Mouse (Mus musculus) hindbrain, embryonic 14.5 days (tissue): Measurements from ENCODE around the gene Slc38a4. TPM values are rescaled to one million over a fixed set of nuclear protein-coding genes. Genes with fewer than 3 reads are reported as not detected.

Source experiments
- ATAC-seq: fragments of 200-750 bp; cut with Nextera tagmentation; 2 replicates; pipeline ENCODE4 v1.8.0; 2017; ENCODE audit warnings: moderate number of reproducible peaks, mild to moderate bottlenecking, moderate TSS enrichment, moderate library complexity; ENCODE audit not compliant: low FRiP score
- DNase-seq: peaks from one replicate; pipeline ENCODE4 v3.0.0-alpha.2; 2015; ENCODE audit warnings: low spot score
- H3K27ac ChIP-seq: fragments of 300-500 bp; sonication (generic); 2 replicates; pipeline ENCODE4 v1.5.1; 2014; ENCODE audit warnings: mild to moderate bottlenecking, moderate library complexity
- H3K27me3 ChIP-seq: fragments of 300-500 bp; sonication (generic); 2 replicates; pipeline ENCODE4 v1.6.1; 2014; ENCODE audit warnings: mild to moderate bottlenecking, low read length, mixed read lengths; ENCODE audit not compliant: control insufficient read depth, insufficient read depth
- H3K36me3 ChIP-seq: fragments of 300-500 bp; sonication (generic); replicated peaks from 2 replicates; pipeline ENCODE4 v1.6.1; 2014; ENCODE audit not compliant: control insufficient read depth, insufficient read depth
- H3K4me1 ChIP-seq: fragments of 300-500 bp; sonication (generic); replicated peaks from 2 replicates; pipeline ENCODE4 v1.6.1; 2014; ENCODE audit warnings: antibody characterized with exemption, low read length, mixed read lengths; ENCODE audit not compliant: control insufficient read depth, insufficient read depth
- H3K4me2 ChIP-seq: fragments of 300-500 bp; sonication (generic); replicated peaks from 2 replicates; pipeline ENCODE4 v1.6.1; 2014; ENCODE audit warnings: mild to moderate bottlenecking, moderate library complexity
- H3K4me3 ChIP-seq: fragments of 300-500 bp; sonication (generic); replicated peaks from 2 replicates; pipeline ENCODE4 v1.5.1; 2014; ENCODE audit warnings: mild to moderate bottlenecking, low read length
- H3K9ac ChIP-seq: fragments of 300-500 bp; sonication (generic); 2 replicates; pipeline ENCODE4 v1.6.1; 2014
- H3K9me3 ChIP-seq: fragments of 300-500 bp; sonication (generic); 2 replicates; pipeline ENCODE4 v1.6.1; 2016; ENCODE audit warnings: low read length; ENCODE audit not compliant: control insufficient read depth
- WGBS: fragments of 180-500 bp; shearing (Covaris S2); extraction: QIAGEN DNeasy Blood & Tissue Kit; methylation state at CpG from one replicate; pipeline ENCODE4 v1.1.7; 2014; 5-methylcytosine and 5-hydroxymethylcytosine counted together
- polyA plus RNA-seq: library from polyadenylated mRNA; unstranded; fragments of >200 nt; fragmentation: Nextera tagmentation; extraction: Ambion mirVana; gene quantifications from 2 replicates; pipeline ENCODE4 v1.2.1, GENCODE M21; 2014

Slc38a4 gene
- polyA plus RNA-seq, 1 experiment from 2014 or later, result 3.9 TPM

GRCm38 (mm10) chr15:97059071-97060041 lies 3.6 kb upstream of the Slc38a4 start:
- ATAC-seq (no peak), DNase-seq (no peak)
- no peak overlapping the region for H3K4me2 ChIP-seq
- H3K4me1 ChIP-seq, result no peaks in the 10 kb centered on the region
- H3K27me3 ChIP-seq, result no peaks in the 10 kb centered on the region
- H3K36me3 ChIP-seq, result no peaks in the 10 kb centered on the region
- peaks cover 10% of the 10 kb centered on the region for H3K9me3 ChIP-seq
- no peak overlapping the region for H3K9ac ChIP-seq
- H3K4me3 ChIP-seq, result no peak overlapping the region
- 93% methylated on average over 24 of the region's 24 CpGs for WGBS
- no peak overlapping the region for H3K27ac ChIP-seq

- peak overlapping the region; percentile 51 for H3K4me2 ChIP-seq
- H3K4me3 ChIP-seq, result peak overlapping the region; percentile 27
- H3K36me3 ChIP-seq, result no peaks in the 10 kb centered on the region
- H3K27ac ChIP-seq, result no peak overlapping the region
- ATAC-seq, result no peak
- no peaks in the 10 kb centered on the region for H3K4me1 ChIP-seq
- H3K9ac ChIP-seq, result no peak overlapping the region
- WGBS, result 44% methylated on average over 31 of the region's 31 CpGs
- peaks cover 11% of the 10 kb centered on the region; the same call in 1 of the 2 replicates for H3K27me3 ChIP-seq
- DNase-seq, result no peak
- peaks cover 13% of the 10 kb centered on the region for H3K9me3 ChIP-seq
These were observed 828 bp downstream of the Slc38a4 start for GRCm38 (mm10) chr15:97054767-97055489.

DNA sequence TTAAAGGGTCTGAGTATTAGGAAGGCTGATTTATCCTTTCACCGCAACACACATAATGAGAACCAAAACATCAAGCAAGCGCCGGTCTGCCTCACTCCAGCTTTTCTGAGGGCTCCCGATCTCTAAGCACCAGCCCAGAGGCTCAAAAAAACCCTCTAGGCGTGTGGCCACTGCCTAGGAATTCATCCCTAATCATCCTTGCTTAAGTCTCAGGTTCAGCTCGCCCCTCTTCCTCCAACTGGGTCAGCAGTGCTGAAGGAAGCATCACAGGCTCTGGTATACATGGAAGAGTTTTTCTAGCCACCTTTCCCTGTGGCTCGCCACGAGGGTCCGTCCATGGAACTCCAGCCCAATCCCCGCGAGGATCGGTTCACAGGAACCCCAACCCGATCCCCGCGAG lies 1.6 kb downstream of the Slc38a4 start:
- Histone ChIP-seq H3K36me3 (no peaks in the 10 kb centered on the region), H3K9ac (no peak overlapping the region), H3K4me1 (no peaks in the 10 kb centered on the region), H3K27me3 (peaks cover 11% of the 10 kb centered on the region; the same call in 1 of the 2 replicates), H3K4me2 (peak overlapping the region; percentile 51), H3K9me3 (peaks cover 13% of the 10 kb centered on the region), H3K4me3 (peak overlapping the region; percentile 27), H3K27ac (no peak overlapping the region)
- WGBS, result 54% methylated on average over 15 of the region's 15 CpGs
- ATAC-seq, result no peak
- DNase-seq, result no peak

DNA sequence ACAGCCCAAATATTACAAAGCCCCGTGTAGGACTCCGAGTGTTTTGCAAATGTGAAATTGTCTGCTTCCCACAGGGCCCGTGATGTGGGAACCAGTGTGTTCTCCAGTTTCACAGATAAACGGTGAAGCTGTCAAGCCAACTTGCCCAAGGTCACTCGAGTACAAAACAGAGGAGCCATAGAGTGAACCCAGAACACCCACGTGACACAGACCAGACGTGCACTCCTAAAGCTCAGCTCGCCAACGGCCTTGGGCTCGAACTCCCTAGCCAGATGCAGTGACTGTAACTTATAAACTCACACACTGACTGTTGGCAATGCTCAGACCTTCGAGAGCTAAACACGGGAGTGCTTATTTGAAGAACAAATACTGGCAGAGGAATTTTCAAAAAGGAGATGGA lies 5.3 kb downstream of the Slc38a4 start:
- DNase-seq (no peak), ATAC-seq (no peak)
- Histone ChIP-seq H3K27ac (no peak overlapping the region), H3K36me3 (no peaks in the 10 kb centered on the region), H3K9me3 (peaks cover 13% of the 10 kb centered on the region), H3K4me3 (no peak overlapping the region), H3K4me2 (no peak overlapping the region), H3K27me3 (peaks cover 11% of the 10 kb centered on the region; the same call in 1 of the 2 replicates), H3K9ac (no peak overlapping the region), H3K4me1 (no peaks in the 10 kb centered on the region)
- WGBS, result 75% methylated on average over 12 of the region's 12 CpGs

- Histone ChIP-seq H3K4me1 (no peaks in the 10 kb centered on the region), H3K4me3 (no peak overlapping the region), H3K27me3 (peaks cover 11% of the 10 kb centered on the region; the same call in 1 of the 2 replicates), H3K4me2 (no peak overlapping the region), H3K9ac (no peak overlapping the region), H3K9me3 (peaks cover 9% of the 10 kb centered on the region; the same call in 1 of the 2 replicates), H3K36me3 (no peaks in the 10 kb centered on the region), H3K27ac (no peak overlapping the region)
- DNase-seq (no peak), ATAC-seq (no peak)
- 70% methylated on average over 10 of the region's 10 CpGs for WGBS
These were observed 5.7 kb downstream of the Slc38a4 start for GRCm38 (mm10) chr15:97050011-97050410.

DNA sequence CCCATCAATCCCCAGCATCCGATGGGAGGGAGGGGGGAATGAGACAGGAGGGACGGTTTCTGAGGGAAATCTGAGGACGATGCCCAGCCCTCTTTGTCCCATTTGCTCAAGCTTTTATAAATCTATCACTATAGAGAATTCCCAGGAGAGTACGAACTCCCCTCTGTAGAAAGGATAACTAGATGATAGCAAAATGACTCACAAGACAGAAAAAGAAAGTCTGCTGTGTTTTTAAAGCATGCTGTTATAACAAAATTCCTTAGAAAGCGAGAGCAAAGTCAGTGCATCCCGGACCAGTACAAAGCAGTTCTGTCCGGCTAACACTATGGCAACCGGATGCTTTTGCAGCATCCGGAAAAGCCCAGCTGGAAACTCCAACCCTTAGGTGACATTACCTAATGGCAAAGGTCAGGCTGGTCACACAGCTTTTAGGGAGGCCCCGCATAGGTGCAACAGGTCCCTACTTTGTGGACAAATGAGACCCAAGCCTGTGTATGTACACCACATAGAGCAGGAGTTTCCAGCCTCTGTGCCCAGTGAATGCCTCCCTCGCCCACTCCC lies 6.4 kb downstream of the Slc38a4 start:
- DNase-seq, result no peak
- 58% methylated on average over 11 of the region's 11 CpGs for WGBS
- ATAC-seq, result no peak
- Histone ChIP-seq H3K4me2 (no peak overlapping the region), H3K27ac (no peak overlapping the region), H3K9me3 (0 out of 2 replicates have a peak, but pooled peaks cover 3% of the 10 kb centered on the region), H3K4me1 (no peaks in the 10 kb centered on the region), H3K4me3 (no peak overlapping the region), H3K9ac (no peak overlapping the region), H3K27me3 (peaks cover 11% of the 10 kb centered on the region; the same call in 1 of the 2 replicates), H3K36me3 (no peaks in the 10 kb centered on the region)

- no peak for ATAC-seq
- no peaks in the 10 kb centered on the region for H3K36me3 ChIP-seq
- no peak overlapping the region for H3K27ac ChIP-seq
- H3K4me1 ChIP-seq, result no peaks in the 10 kb centered on the region
- no peak overlapping the region for H3K9ac ChIP-seq
- H3K4me3 ChIP-seq, result no peak overlapping the region
- no peak for DNase-seq
- 91% methylated on average over 5 of the region's 5 CpGs for WGBS
- peaks cover 5% of the 10 kb centered on the region; the same call in 1 of the 2 replicates for H3K27me3 ChIP-seq
- no peak overlapping the region for H3K4me2 ChIP-seq
- H3K9me3 ChIP-seq, result no peaks in the 10 kb centered on the region
These were observed 7.5 kb downstream of the Slc38a4 start for GRCm38 (mm10) chr15:97048267-97048666.

DNA sequence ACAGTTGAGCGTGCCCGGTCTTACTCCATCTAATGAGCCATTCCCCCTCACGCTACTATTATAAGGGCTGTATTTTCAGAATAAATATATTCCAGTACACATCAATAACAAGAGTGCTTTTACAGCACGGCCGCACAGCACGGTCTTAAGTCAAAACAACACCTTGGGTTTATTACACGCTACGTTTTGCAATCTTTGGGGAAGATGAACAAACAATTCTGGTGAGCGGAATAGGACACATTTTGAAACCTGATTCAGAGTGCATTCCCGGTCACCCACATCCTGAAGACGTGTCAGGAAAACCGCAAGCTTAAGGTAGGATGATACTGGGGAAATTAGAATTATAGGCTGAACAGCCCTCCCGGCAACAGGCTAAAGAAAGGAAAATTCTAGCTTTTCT lies 11.8 kb downstream of the Slc38a4 start:
- no peak overlapping the region for H3K4me2 ChIP-seq
- no peak overlapping the region for H3K9ac ChIP-seq
- 93% methylated on average over 13 of the region's 13 CpGs for WGBS
- no peaks in the 10 kb centered on the region for H3K9me3 ChIP-seq
- ATAC-seq, result no peak
- H3K27me3 ChIP-seq, result no peaks in the 10 kb centered on the region
- H3K4me1 ChIP-seq, result no peaks in the 10 kb centered on the region
- no peak overlapping the region for H3K27ac ChIP-seq
- H3K4me3 ChIP-seq, result no peak overlapping the region
- DNase-seq, result no peak
- H3K36me3 ChIP-seq, result no peaks in the 10 kb centered on the region

DNA sequence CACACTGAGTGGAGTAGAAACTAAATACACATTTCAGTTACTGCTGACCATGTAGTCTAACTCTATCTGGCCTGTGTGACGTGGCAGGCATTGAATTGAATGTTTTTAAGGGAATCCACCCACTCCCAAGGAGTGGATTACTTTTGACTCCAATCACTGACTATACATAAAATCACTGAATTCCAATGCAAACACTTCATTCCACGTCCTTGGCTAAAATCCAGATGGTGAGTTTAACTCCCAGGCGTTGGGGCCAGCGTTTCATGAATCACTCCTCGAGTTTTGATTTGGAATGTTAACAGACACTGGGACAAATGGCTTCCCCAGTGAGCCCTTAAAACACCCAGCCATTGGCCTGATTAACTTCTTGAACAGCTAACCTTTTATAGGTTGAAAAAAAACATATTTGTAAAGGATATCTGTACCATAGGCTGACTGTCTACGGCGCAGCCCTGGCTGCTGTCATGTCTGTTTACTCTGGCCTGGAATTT lies 13.7 kb downstream of the Slc38a4 start:
- WGBS, result 81% methylated on average over 7 of the region's 7 CpGs
- Histone ChIP-seq H3K36me3 (no peaks in the 10 kb centered on the region), H3K4me3 (no peak overlapping the region), H3K27me3 (no peaks in the 10 kb centered on the region), H3K27ac (no peak overlapping the region), H3K4me1 (no peaks in the 10 kb centered on the region), H3K9ac (no peak overlapping the region), H3K4me2 (no peak overlapping the region), H3K9me3 (no peaks in the 10 kb centered on the region)
- DNase-seq (no peak), ATAC-seq (no peak)
